Mouse (Mus musculus) megakaryocyte, embryonic 14.5 days (primary cell): ENCODE results near the gene Vps52. TPM values are rescaled to one million over a fixed set of nuclear protein-coding genes. Genes with fewer than 3 reads are reported as not detected.

ENCODE experiments used
- H3K27me3 ChIP-seq: replicated peaks from 2 replicates; pipeline ENCODE3; 2012; ENCODE audit warnings: inconsistent platforms
- H3K36me3 ChIP-seq: replicated peaks from 2 replicates; pipeline ENCODE3; 2012; ENCODE audit warnings: low read length, inconsistent platforms, mixed read lengths
- H3K4me1 ChIP-seq: 2 replicates; pipeline ENCODE4 v1.6.1; 2012; ENCODE audit warnings: inconsistent platforms
- H3K4me3 ChIP-seq: replicated peaks from 2 replicates; pipeline ENCODE3; 2012; ENCODE audit warnings: moderate library complexity, mild to moderate bottlenecking, inconsistent platforms
- H3K9me3 ChIP-seq: 2 replicates; pipeline ENCODE4 v1.6.1; 2012; ENCODE audit warnings: inconsistent platforms
- FLI1 ChIP-seq: IDR thresholded peaks from 2 replicates; pipeline ENCODE4 v1.6.1; 2012; ENCODE audit warnings: low read length, inconsistent platforms, mixed read lengths
- GATA1 ChIP-seq: IDR thresholded peaks from 3 replicates; pipeline ENCODE4 v1.6.1; 2012; ENCODE audit warnings: mixed read lengths, low read length, inconsistent platforms, borderline replicate concordance
- polyA plus RNA-seq: library from polyadenylated mRNA; stranded (reverse); fragments of >175 nt; gene quantifications from 2 replicates; pipeline ENCODE4 v1.2.3, GENCODE M21; 2012; ENCODE audit warnings: low replicate concordance; ENCODE audit not compliant: insufficient read depth

Gene Vps52
- polyA plus RNA-seq, 1 experiment, result 75.8 TPM

- TF ChIP-seq FLI1, result no peak
- TF ChIP-seq GATA1, result no peak
- peaks cover 57% of the 10 kb centered on the region for H3K4me1 ChIP-seq
- H3K36me3 ChIP-seq, result peaks cover 76% of the 10 kb centered on the region
- peak overlapping the region; percentile 100 for H3K4me3 ChIP-seq
- no peaks in the 10 kb centered on the region for H3K27me3 ChIP-seq
- no peaks in the 10 kb centered on the region for H3K9me3 ChIP-seq
Measured at GRCm38 (mm10) chr17:33930280-33931158, 25.1 kb upstream of the Vps52 start.

- Histone ChIP-seq H3K27me3 (no peaks in the 10 kb centered on the region), H3K4me1 (peaks cover 54% of the 10 kb centered on the region), H3K4me3 (peak overlapping the region; percentile 100), H3K9me3 (no peaks in the 10 kb centered on the region), H3K36me3 (peaks cover 75% of the 10 kb centered on the region)
- TF ChIP-seq FLI1, result no peak
- no peak for TF ChIP-seq GATA1
Measured at GRCm38 (mm10) chr17:33931159-33931866, 24.3 kb upstream of the Vps52 start.

GRCm38 (mm10) chr17:33931947-33932346 lies 23.7 kb upstream of the Vps52 start:
- no peak for TF ChIP-seq FLI1
- TF ChIP-seq GATA1, result no peak
- H3K4me3 ChIP-seq, result no peak overlapping the region
- peaks cover 74% of the 10 kb centered on the region for H3K36me3 ChIP-seq

GRCm38 (mm10) chr17:33932448-33932847 lies 23.2 kb upstream of the Vps52 start:
- no peak for TF ChIP-seq GATA1
- no peak for TF ChIP-seq FLI1
- Histone ChIP-seq H3K4me3 (no peak overlapping the region), H3K9me3 (no peaks in the 10 kb centered on the region), H3K4me1 (peaks cover 50% of the 10 kb centered on the region), H3K27me3 (no peaks in the 10 kb centered on the region), H3K36me3 (peaks cover 74% of the 10 kb centered on the region)

More at GRCm38 (mm10) chr17:33931947-33932346, 23.7 kb upstream of the Vps52 start:
- Histone ChIP-seq H3K4me1 (peaks cover 52% of the 10 kb centered on the region), H3K9me3 (no peaks in the 10 kb centered on the region), H3K27me3 (no peaks in the 10 kb centered on the region)

- TF ChIP-seq FLI1 (no peak), GATA1 (no peak)
- Histone ChIP-seq H3K4me3 (no peak overlapping the region), H3K27me3 (no peaks in the 10 kb centered on the region), H3K4me1 (peaks cover 45% of the 10 kb centered on the region), H3K36me3 (peaks cover 72% of the 10 kb centered on the region), H3K9me3 (no peaks in the 10 kb centered on the region)
Measured at GRCm38 (mm10) chr17:33932970-33933369, 22.6 kb upstream of the Vps52 start.

GRCm38 (mm10) chr17:33935422-33936055 lies 20.1 kb upstream of the Vps52 start:
- H3K4me1 ChIP-seq, result peaks cover 44% of the 10 kb centered on the region
- TF ChIP-seq FLI1 (no peak), GATA1 (no peak)
- no peaks in the 10 kb centered on the region for H3K9me3 ChIP-seq
- H3K27me3 ChIP-seq, result no peaks in the 10 kb centered on the region
- peaks cover 77% of the 10 kb centered on the region for H3K36me3 ChIP-seq
- peak overlapping the region; percentile 18 for H3K4me3 ChIP-seq

GRCm38 (mm10) chr17:33936993-33937392 lies 18.6 kb upstream of the Vps52 start:
- Histone ChIP-seq H3K9me3 (no peaks in the 10 kb centered on the region), H3K4me3 (no peak overlapping the region), H3K4me1 (peaks cover 41% of the 10 kb centered on the region), H3K27me3 (no peaks in the 10 kb centered on the region), H3K36me3 (peaks cover 69% of the 10 kb centered on the region)
- TF ChIP-seq GATA1 (no peak), FLI1 (no peak)

GRCm38 (mm10) chr17:33938783-33939182 lies 16.8 kb upstream of the Vps52 start:
- Histone ChIP-seq H3K36me3 (peaks cover 66% of the 10 kb centered on the region), H3K4me3 (peak overlapping the region; percentile 98), H3K4me1 (peaks cover 41% of the 10 kb centered on the region), H3K9me3 (no peaks in the 10 kb centered on the region), H3K27me3 (no peaks in the 10 kb centered on the region)
- TF ChIP-seq GATA1, result no peak

GRCm38 (mm10) chr17:33940206-33940805 lies 15.3 kb upstream of the Vps52 start, which contains the start of the genes Pfdn6 and Wdr46:
TSS of gene Pfdn6 (minus strand) at chr17:33940343.
TSS of gene Wdr46 (plus strand) at chr17:33940660.
- no peak; the same call in 1 of the 2 replicates for TF ChIP-seq FLI1
- TF ChIP-seq GATA1, result no peak
- Histone ChIP-seq H3K27me3 (no peaks in the 10 kb centered on the region), H3K36me3 (peaks cover 66% of the 10 kb centered on the region), H3K9me3 (no peaks in the 10 kb centered on the region), H3K4me1 (peaks cover 38% of the 10 kb centered on the region), H3K4me3 (peak within 1 kb of the TSS; percentile 98)
